Mouse (Mus musculus): ENCODE measurements around the gene Lce1e.
"Not testable (repeated sequence)": the region's sequence is repeated elsewhere in the genome, so short reads cannot be mapped to it uniquely, and the experiment has no call there.

Gene Lce1e

DNA sequence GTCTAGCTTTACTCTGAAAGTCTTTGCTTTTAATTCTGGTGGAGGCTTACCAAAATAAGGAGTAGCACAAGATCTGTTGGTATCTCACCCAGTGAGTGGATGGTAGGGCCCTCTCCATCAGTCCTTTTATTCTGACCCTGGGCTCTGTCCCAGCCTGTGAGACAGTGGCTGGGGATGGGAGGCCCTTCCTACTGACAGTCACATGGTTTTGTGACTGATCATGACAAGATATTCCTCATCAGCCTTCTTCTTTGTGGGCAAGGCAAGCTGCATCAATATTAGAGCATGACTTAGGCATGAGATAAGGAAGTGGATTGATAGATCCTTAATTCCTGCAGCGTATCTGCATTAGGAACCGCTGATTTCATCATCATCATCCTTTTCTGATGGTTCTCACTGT is at the start of gene Lce1e:
Lce1e (minus strand) TSS at position 101 of the 400 bp plus-strand sequence.
- DNase-seq (ENCODE audit: low read depth in 1 of 2, low spot score in 2 of 2), result no peak

- no peak for DNase-seq (ENCODE audit: low read depth in 1 of 2, low spot score in 2 of 2)
Measured at GRCm38 (mm10) chr3:92753197-92753596, 44.3 kb upstream of the Lce1e start.

DNA sequence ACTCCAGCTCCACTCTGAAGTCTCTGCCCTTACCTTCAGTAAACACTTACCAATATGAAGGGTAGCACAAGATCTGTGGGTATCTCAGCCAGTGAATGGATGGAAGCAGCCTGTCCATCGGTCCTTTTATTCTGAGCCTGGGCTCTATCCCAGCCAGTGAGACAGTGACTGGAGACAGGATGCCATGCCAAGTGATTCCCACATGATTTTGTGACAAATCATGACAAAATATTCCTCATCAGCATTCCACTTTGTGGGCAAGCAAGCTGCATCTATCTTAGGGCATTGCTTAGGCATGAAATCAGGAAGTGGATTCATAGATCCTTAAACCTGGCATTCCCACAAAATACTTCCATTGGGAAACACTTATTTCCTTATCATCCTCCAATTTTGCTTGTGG is 43.4 kb upstream of the Lce1e start, which contains the start of gene Lce1g:
Lce1g (minus strand) TSS at position 101 of the 400 bp plus-strand sequence.
- no peak for DNase-seq (ENCODE audit: low read depth in 1 of 2, low spot score in 2 of 2)

DNA sequence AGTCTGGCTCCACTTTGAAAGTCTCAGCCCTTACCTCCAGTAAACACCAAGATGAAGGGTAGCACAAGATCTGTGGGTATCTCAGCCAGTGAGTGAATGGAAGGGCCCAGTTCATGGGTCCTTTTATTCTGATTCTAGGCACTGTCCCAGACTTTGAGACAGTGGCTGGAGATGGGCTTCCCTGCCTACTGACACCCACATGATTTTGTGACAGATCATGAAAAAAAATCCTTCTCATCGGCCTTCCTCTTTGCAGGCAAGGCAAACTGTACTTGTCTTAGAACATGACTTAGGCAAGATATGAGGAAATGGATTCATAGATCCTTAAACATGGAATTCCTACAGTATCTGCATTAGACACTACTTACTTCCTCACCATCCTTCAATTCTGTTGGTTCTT is 30.1 kb upstream of the Lce1e start, which contains the start of gene Gm38119:
Gm38119 (minus strand) TSS at position 101 of the 400 bp plus-strand sequence.
- no peak for DNase-seq (ENCODE audit: low read depth in 1 of 2, low spot score in 2 of 2)

- no peak for DNase-seq (ENCODE audit: low read depth in 1 of 2, low spot score in 2 of 2)
Measured at GRCm38 (mm10) chr3:92722631-92723030, 13.8 kb upstream of the Lce1e start.

DNA sequence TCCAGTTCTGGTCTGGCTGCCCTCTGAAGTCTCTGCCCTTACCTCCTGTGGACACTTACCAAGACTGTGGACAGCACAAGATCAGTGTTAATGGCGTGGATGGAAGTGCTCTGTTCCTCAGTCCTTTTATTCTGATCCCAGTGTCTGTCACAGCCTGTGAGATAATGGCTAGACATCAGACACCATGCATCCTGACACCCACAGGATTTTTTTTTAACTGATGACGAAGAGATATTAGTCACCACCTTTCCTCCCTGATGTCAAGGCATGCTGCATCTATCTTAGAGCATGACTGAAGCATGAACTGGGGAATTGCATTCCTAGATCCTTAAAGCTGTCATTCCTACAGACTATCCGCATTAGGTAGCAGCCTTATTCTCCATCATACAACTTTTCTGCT is 11.4 kb upstream of the Lce1e start, which contains the start of gene Lce1f:
Lce1f (minus strand) TSS at position 101 of the 400 bp plus-strand sequence.
- DNase-seq (ENCODE audit: low read depth in 1 of 2, low spot score in 2 of 2), result no peak

DNA sequence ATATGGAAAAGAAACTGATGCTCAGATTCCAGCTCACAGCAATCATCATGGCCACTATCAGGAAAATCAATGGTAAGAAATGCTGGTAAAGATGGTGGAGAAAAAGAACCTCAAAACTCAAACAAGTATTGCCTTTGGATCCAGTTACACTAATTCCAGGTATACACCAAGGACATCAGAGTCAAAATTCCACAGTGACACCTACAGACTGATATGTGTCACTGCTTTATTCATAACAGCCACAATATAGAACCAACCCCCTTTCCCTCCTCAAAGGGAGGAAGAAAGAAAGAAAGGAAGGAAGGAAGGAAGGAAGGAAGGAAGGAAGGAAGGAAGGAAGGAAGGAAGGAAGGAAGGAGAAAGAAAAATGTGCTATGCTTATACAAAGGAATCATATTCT is 6.2 kb upstream of the Lce1e start:
- DNase-seq (ENCODE audit: low read depth in 1 of 2, low spot score in 2 of 2), result no peak

GRCm38 (mm10) chr3:92694613-92695012 is 14.3 kb downstream of the Lce1e start:
- DNase-seq (ENCODE audit: low read depth in 1 of 2, low spot score in 2 of 2), result no peak

DNA sequence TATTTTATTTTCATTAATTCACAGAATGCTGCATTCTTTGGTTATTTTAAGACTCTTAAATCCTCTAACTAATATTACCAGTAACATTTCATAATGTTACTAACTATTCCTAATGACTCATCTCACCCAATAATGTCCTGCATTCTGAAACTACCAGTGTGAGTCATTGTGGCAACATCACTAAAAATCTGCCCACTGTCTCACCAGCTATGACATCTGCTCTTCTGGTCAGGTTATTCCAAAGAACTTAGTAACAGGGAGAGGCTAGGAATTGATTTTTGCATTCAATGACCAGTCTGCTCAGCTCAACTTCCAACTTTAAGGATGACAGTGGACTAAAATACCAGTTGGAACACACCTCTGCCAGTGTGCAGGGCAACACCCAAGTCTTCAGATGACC is 17.2 kb downstream of the Lce1e start:
- no peak for DNase-seq (ENCODE audit: low read depth in 1 of 2, low spot score in 2 of 2)

DNA sequence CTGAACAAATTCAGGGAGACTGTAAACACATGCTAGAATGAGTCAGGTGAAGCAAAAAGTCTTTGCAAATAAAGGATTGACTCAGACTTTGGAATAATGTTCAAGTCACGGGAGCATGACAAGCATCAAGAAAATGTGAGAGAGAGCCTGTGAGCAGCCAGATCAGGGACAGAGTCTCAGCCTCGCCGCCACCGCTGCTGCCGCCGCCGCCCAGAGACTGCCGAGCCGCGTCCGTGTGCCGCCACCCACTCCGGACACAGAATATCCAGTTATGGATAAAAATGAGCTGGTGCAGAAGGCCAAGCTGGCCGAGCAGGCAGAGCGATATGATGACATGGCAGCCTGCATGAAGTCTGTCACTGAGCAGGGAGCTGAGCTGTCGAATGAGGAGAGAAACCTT is 19.7 kb downstream of the Lce1e start:
- DNase-seq (ENCODE audit: low read depth in 1 of 2, low spot score in 2 of 2), result not testable (repeated sequence)

DNA sequence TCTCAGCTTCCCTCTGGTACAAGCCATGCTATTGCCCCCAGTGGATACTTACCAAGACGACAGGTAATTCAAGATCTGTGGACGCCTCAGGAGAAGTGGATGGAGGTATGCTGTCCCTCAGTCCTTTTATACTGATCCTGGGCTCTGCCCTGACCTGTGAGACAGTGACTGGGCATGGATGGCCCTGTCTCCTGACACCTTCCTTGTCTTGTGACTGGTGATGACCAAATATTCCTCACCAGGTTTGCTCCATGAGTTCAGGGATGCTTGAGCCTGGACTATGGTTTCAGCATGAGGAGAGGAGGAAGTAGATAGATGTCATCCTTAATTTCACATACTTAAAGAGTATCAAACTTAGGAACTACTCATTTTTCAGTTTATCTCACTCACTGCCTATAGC is 21.8 kb downstream of the Lce1e start, which contains the start of gene Lce1d:
Lce1d (minus strand) TSS at position 101 of the 400 bp plus-strand sequence.
- DNase-seq (ENCODE audit: low read depth in 1 of 2, low spot score in 2 of 2), result no peak

GRCm38 (mm10) chr3:92678947-92679346 is 29.9 kb downstream of the Lce1e start, which contains the start of gene Lce1c:
Gene Lce1c (plus strand): TSS chr3:92679247.
- no peak for DNase-seq (ENCODE audit: low read depth in 1 of 2, low spot score in 2 of 2)

- no peak for DNase-seq (ENCODE audit: low read depth in 1 of 2, low spot score in 2 of 2)
Measured at GRCm38 (mm10) chr3:92670215-92670614, 38.7 kb downstream of the Lce1e start, which contains the start of gene Lce1a2. Gene Lce1a2 (minus strand): TSS chr3:92670315.

All from monocyte, adult 2 months (primary cell).